In genomic region chr6:72538562-72539031, GRCm38 (mm10) we compare ENCODE assay signal across 8 mouse cellular contexts. TPM values are rescaled to one million over a fixed set of nuclear protein-coding genes. Genes with fewer than 3 reads are reported as not detected.
DNase-seq lines count a peak whose midpoint lies in the region; ATAC-seq and TF ChIP-seq lines count a peak whose summit lies in the region.

No protein-coding gene starts in this region.

- intact Hi-C loops in heart, adult 2 months (cut with DNase I), result no loop called here

- peak; percentile 60; the same call in 1 of the 2 replicates for TF ChIP-seq EP300 in heart, adult 2 months (IDR thresholded peaks at IDR 0.05; ENCODE audit: insufficient read depth, low read depth, low read length)

- peaks cover 26% of the 10 kb centered on the region for H3K4me1 ChIP-seq in embryonic facial prominence, embryonic 13.5 days
- peaks cover 2% of the 10 kb centered on the region for H3K4me1 ChIP-seq in heart, adult 2 months (ENCODE audit: control insufficient read depth, insufficient read depth, low read length)
- peaks cover 28% of the 10 kb centered on the region for H3K4me1 ChIP-seq in limb, embryonic 13.5 days
- peaks cover 8% of the 10 kb centered on the region for H3K4me1 ChIP-seq in midbrain, embryonic 16.5 days (ENCODE audit: control insufficient read depth, insufficient read depth, low read length)

- 0 out of 2 replicates have a peak, but pooled peaks cover 4% of the 10 kb centered on the region for H3K9me3 ChIP-seq in embryonic facial prominence, embryonic 13.5 days
- peaks cover 4% of the 10 kb centered on the region; the same call in 1 of the 2 replicates for H3K9me3 ChIP-seq in limb, embryonic 13.5 days
- H3K9me3 ChIP-seq in midbrain, embryonic 16.5 days (replicated peaks; ENCODE audit: control insufficient read depth, low read length, poor library complexity, severe bottlenecking), result no peaks in the 10 kb centered on the region

- WGBS in embryonic facial prominence, embryonic 13.5 days, result 3% methylated on average over 16 of the region's 16 CpGs
- WGBS in heart, adult 2 months, result 3% methylated on average over 16 of the region's 16 CpGs
- 1% methylated on average over 16 of the region's 16 CpGs for WGBS in limb, embryonic 13.5 days
- 1% methylated on average over 16 of the region's 16 CpGs for WGBS in midbrain, embryonic 16.5 days

- peak; percentile 86 for ATAC-seq in embryonic facial prominence, embryonic 13.5 days (ENCODE audit: insufficient number of reproducible peaks, insufficient read depth, low FRiP score, low TSS enrichment, low read depth)
- peak; percentile 91 for ATAC-seq in limb, embryonic 13.5 days (ENCODE audit: low FRiP score, low read depth)
- ATAC-seq in midbrain, embryonic 16.5 days, result peak; percentile 98

- peak; percentile 82 for TF ChIP-seq POLR2A in heart, adult 2 months (IDR thresholded peaks at IDR 0.05; ENCODE audit: insufficient read depth, low read depth, low read length)

- H3K4me2 ChIP-seq in embryonic facial prominence, embryonic 13.5 days, result peak overlapping the region; percentile 77
- peak overlapping the region; percentile 83 for H3K4me2 ChIP-seq in limb, embryonic 13.5 days (replicated peaks)
- peak overlapping the region; percentile 79 for H3K4me2 ChIP-seq in midbrain, embryonic 16.5 days (ENCODE audit: low read length)

- DNase-seq in 3134 (ENCODE audit: extremely low read depth, insufficient read length, low spot score), result peak; percentile 65
- peak; percentile 87 to 89 for DNase-seq in adrenal gland, postnatal 36 days
- peak; percentile 83 to 90 for DNase-seq in heart, adult 2 months
- peak; percentile 91 to 95 for DNase-seq in kidney, adult 8-10 months
- DNase-seq in spleen, postnatal 10 days (ENCODE audit: low spot score in 2 of 2), result peak; percentile 59 to 83

- no peaks in the 10 kb centered on the region for H3K27me3 ChIP-seq in embryonic facial prominence, embryonic 13.5 days
- H3K27me3 ChIP-seq in heart, adult 2 months (ENCODE audit: control insufficient read depth, insufficient read depth, low read length), result no peaks in the 10 kb centered on the region
- no peaks in the 10 kb centered on the region for H3K27me3 ChIP-seq in limb, embryonic 13.5 days
- no peaks in the 10 kb centered on the region for H3K27me3 ChIP-seq in midbrain, embryonic 16.5 days (ENCODE audit: control insufficient read depth, insufficient read depth, low read depth, low read length)

- H3K79me2 ChIP-seq in heart, adult 2 months (replicated peaks; ENCODE audit: control insufficient read depth, insufficient read depth, low read length), result no peaks in the 10 kb centered on the region

- H3K4me3 ChIP-seq in embryonic facial prominence, embryonic 13.5 days, result peak overlapping the region; percentile 52
- H3K4me3 ChIP-seq in heart, adult 2 months, result peak overlapping the region; percentile 51
- peak overlapping the region; percentile 55 for H3K4me3 ChIP-seq in limb, embryonic 13.5 days
- peak overlapping the region; percentile 54 for H3K4me3 ChIP-seq in midbrain, embryonic 16.5 days (ENCODE audit: low read depth, low read length)

- H3K9ac ChIP-seq in embryonic facial prominence, embryonic 13.5 days, result peak overlapping the region; percentile 61
- H3K9ac ChIP-seq in heart, adult 2 months (ENCODE audit: low read depth, low read length), result peak overlapping the region; percentile 75
- peak overlapping the region; percentile 59 for H3K9ac ChIP-seq in limb, embryonic 13.5 days
- peak overlapping the region; percentile 89 for H3K9ac ChIP-seq in midbrain, embryonic 16.5 days (ENCODE audit: low read depth, low read length)

- no peak overlapping the region for H3K27ac ChIP-seq in embryonic facial prominence, embryonic 13.5 days
- H3K27ac ChIP-seq in heart, adult 2 months, result peak overlapping the region; percentile 62
- no peak overlapping the region for H3K27ac ChIP-seq in limb, embryonic 13.5 days
- peak overlapping the region; percentile 79 for H3K27ac ChIP-seq in midbrain, embryonic 16.5 days (ENCODE audit: low read length)

- TF ChIP-seq CTCF in heart, adult 2 months (IDR thresholded peaks at IDR 0.05), result peak; percentile 32; the same call in 1 of the 2 replicates

- H3K36me3 ChIP-seq in embryonic facial prominence, embryonic 13.5 days, result no peaks in the 10 kb centered on the region
- no peaks in the 10 kb centered on the region for H3K36me3 ChIP-seq in heart, adult 2 months (ENCODE audit: control insufficient read depth, insufficient read depth, low read length)
- no peaks in the 10 kb centered on the region for H3K36me3 ChIP-seq in limb, embryonic 13.5 days
- no peaks in the 10 kb centered on the region for H3K36me3 ChIP-seq in midbrain, embryonic 16.5 days (ENCODE audit: control insufficient read depth, insufficient read depth, low read length)

RNA-seq across cellular contexts. Expression of gene Capg, which starts 5.6 kb away (rescaled TPM):
- 10 to 100 TPM; 41.3 to 45.5 TPM for total RNA-seq in adrenal gland, postnatal 36 days (2021)
- polyA plus RNA-seq in embryonic facial prominence, embryonic 13.5 days (2015; fragmentation: Nextera tagmentation; extraction: Ambion mirVana), result 58.2 and 64.3 TPM in 2 replicates
- total RNA-seq in heart, adult 2 months (2021), result 10 to 100 TPM in 1 of 2 experiments, 1 to 10 TPM in 1; 9.5 to 10.8 TPM
- 12.6 and 16.1 TPM in 2 replicates for polyA plus RNA-seq in heart, adult 2 months (2012; rRNA removed)
- polyA plus RNA-seq in limb, embryonic 13.5 days (2015; fragmentation: Nextera tagmentation; extraction: Ambion mirVana), result 35.8 and 41.3 TPM in 2 replicates
- polyA plus RNA-seq in midbrain, embryonic 16.5 days (2015; fragmentation: Nextera tagmentation; extraction: Ambion mirVana), result 5.9 and 6.8 TPM in 2 replicates

RNA-seq across cellular contexts. Expression of gene Sh2d6, which starts 17.1 kb away (rescaled TPM):
- total RNA-seq in adrenal gland, postnatal 36 days (2021), result under 1 TPM in 1 of 2 experiments, not detected in 1; 0.40 TPM
- polyA plus RNA-seq in embryonic facial prominence, embryonic 13.5 days (2015; fragmentation: Nextera tagmentation; extraction: Ambion mirVana), result 0.31 TPM in 1 of 2 replicates, not detected in the other
- total RNA-seq in heart, adult 2 months (2021), result not detected
- polyA plus RNA-seq in heart, adult 2 months (2012; rRNA removed), result 0.21 TPM in 1 of 2 replicates, not detected in the other
- 0.15 and 0.28 TPM in 2 replicates for polyA plus RNA-seq in limb, embryonic 13.5 days (2015; fragmentation: Nextera tagmentation; extraction: Ambion mirVana)
- 0.65 and 0.84 TPM in 2 replicates for polyA plus RNA-seq in midbrain, embryonic 16.5 days (2015; fragmentation: Nextera tagmentation; extraction: Ambion mirVana)

RNA-seq across cellular contexts. Expression of gene Elmod3, which starts 59.6 kb away (rescaled TPM):
- 10 to 100 TPM; 16.0 to 17.4 TPM for total RNA-seq in adrenal gland, postnatal 36 days (2021)
- polyA plus RNA-seq in embryonic facial prominence, embryonic 13.5 days (2015; fragmentation: Nextera tagmentation; extraction: Ambion mirVana), result 16.1 and 17.5 TPM in 2 replicates
- 10 to 100 TPM; 12.8 to 16.5 TPM for total RNA-seq in heart, adult 2 months (2021)
- polyA plus RNA-seq in heart, adult 2 months (2012; rRNA removed), result 25.5 and 32.8 TPM in 2 replicates
- 15.3 and 16.7 TPM in 2 replicates for polyA plus RNA-seq in limb, embryonic 13.5 days (2015; fragmentation: Nextera tagmentation; extraction: Ambion mirVana)
- polyA plus RNA-seq in midbrain, embryonic 16.5 days (2015; fragmentation: Nextera tagmentation; extraction: Ambion mirVana), result 17.3 and 17.8 TPM in 2 replicates

RNA-seq across cellular contexts. Expression of gene Retsat, which starts 59.7 kb away (rescaled TPM):
- 100 to 1,000 TPM; 295 to 376 TPM for total RNA-seq in adrenal gland, postnatal 36 days (2021)
- polyA plus RNA-seq in embryonic facial prominence, embryonic 13.5 days (2015; fragmentation: Nextera tagmentation; extraction: Ambion mirVana), result 12.6 and 14.1 TPM in 2 replicates
- 100 to 1,000 TPM; 155 to 181 TPM for total RNA-seq in heart, adult 2 months (2021)
- 57.1 and 83.3 TPM in 2 replicates for polyA plus RNA-seq in heart, adult 2 months (2012; rRNA removed)
- 15.1 and 17.9 TPM in 2 replicates for polyA plus RNA-seq in limb, embryonic 13.5 days (2015; fragmentation: Nextera tagmentation; extraction: Ambion mirVana)
- polyA plus RNA-seq in midbrain, embryonic 16.5 days (2015; fragmentation: Nextera tagmentation; extraction: Ambion mirVana), result 5.9 and 6.3 TPM in 2 replicates

Comparison
In these comparisons a context has a peak if more than half of its experiments do, and no peak if none do; other contexts are left out.
1. H3K27ac ChIP-seq: peak in heart, adult 2 months (single experiment) and midbrain, embryonic 16.5 days (single experiment); none in embryonic facial prominence, embryonic 13.5 days (single experiment) and limb, embryonic 13.5 days (single experiment).
2. Peak in every context shown above with its lines, with median percentiles within 50 percentile points of each other: DNase-seq, ATAC-seq, H3K4me2 ChIP-seq, H3K4me3 ChIP-seq and H3K9ac ChIP-seq.